In genomic region chr1:126700063-126700977, GRCm38 (mm10) we compare ENCODE assay signal across 16 mouse cellular contexts.
DNase-seq lines count a peak whose midpoint lies in the region; ATAC-seq and TF ChIP-seq lines count a peak whose summit lies in the region.
"Had no signal": no experiment of that assay in that cellular context is flagged by ENCODE, and none has a peak within 500 bp of the region (broad histone marks: within the 10 kb centered on the region; RNA-seq: fewer than 3 reads in every experiment).

No protein-coding gene starts in this region.

- TF ChIP-seq CTCF in midbrain, postnatal 0 days (IDR thresholded peaks at IDR 0.05) = no peak

- 0 out of 2 replicates have a peak, but pooled peaks have one; percentile 44 for ATAC-seq in forebrain, embryonic 11.5 days (replicated peaks; ENCODE audit: low FRiP score)
- peak; percentile 59; the same call in 1 of the 2 replicates for ATAC-seq in forebrain, embryonic 12.5 days (ENCODE audit: low FRiP score)
- peak; percentile 66 for ATAC-seq in hindbrain, embryonic 14.5 days (ENCODE audit: low FRiP score)
- no peak for ATAC-seq in midbrain, postnatal 0 days (ENCODE audit: low FRiP score)

- no peak for DNase-seq in forebrain, embryonic 11.5 days (ENCODE audit: low spot score)
- DNase-seq in forebrain, embryonic 10.5 days (ENCODE audit: extremely low spot score, low spot score) = no peak
- peak; percentile 48 for DNase-seq in hindbrain, embryonic 14.5 days (ENCODE audit: low spot score)
- peak; percentile 43 for DNase-seq in midbrain, postnatal 0 days (ENCODE audit: low spot score)
- no peak for DNase-seq in left cerebral cortex, adult 11 months (ENCODE audit: low spot score)
- no peak for DNase-seq in B cell, adult 2 months
- no peak for DNase-seq in adrenal gland, postnatal 10 days
- DNase-seq: adrenal gland, adult 2 months; cerebellum, postnatal 14 days; gastrocnemius, postnatal 36 days; kidney, adult 9 months; left cerebral cortex, postnatal 4 days; lung, postnatal 14 days; right cerebral cortex, postnatal 4 days had no signal

- no peak overlapping the region for H3K4me3 ChIP-seq in forebrain, embryonic 11.5 days (ENCODE audit: low read depth, low read length)
- no peak overlapping the region for H3K4me3 ChIP-seq in forebrain, embryonic 10.5 days
- H3K4me3 ChIP-seq in forebrain, embryonic 12.5 days (replicated peaks) = no peak overlapping the region
- H3K4me3 ChIP-seq in hindbrain, embryonic 14.5 days (replicated peaks; ENCODE audit: low read length) = no peak overlapping the region
- H3K4me3 ChIP-seq in midbrain, postnatal 0 days (ENCODE audit: low read depth, low read length) = no peak overlapping the region
- H3K4me3 ChIP-seq: liver, embryonic 15.5 days had no signal

- H3K9me3 ChIP-seq in forebrain, embryonic 11.5 days (ENCODE audit: control insufficient read depth, low read length) = no peaks in the 10 kb centered on the region
- no peaks in the 10 kb centered on the region for H3K9me3 ChIP-seq in forebrain, embryonic 10.5 days
- H3K9me3 ChIP-seq in forebrain, embryonic 12.5 days = no peaks in the 10 kb centered on the region
- H3K9me3 ChIP-seq in hindbrain, embryonic 14.5 days (ENCODE audit: control insufficient read depth, low read length) = no peaks in the 10 kb centered on the region
- no peaks in the 10 kb centered on the region for H3K9me3 ChIP-seq in midbrain, postnatal 0 days (ENCODE audit: low read length)
- H3K9me3 ChIP-seq: liver, embryonic 15.5 days had no signal

- no peak overlapping the region for H3K9ac ChIP-seq in forebrain, embryonic 11.5 days (ENCODE audit: low read length)
- no peak overlapping the region for H3K9ac ChIP-seq in forebrain, embryonic 12.5 days
- no peak overlapping the region; the same call in 1 of the 2 replicates for H3K9ac ChIP-seq in hindbrain, embryonic 14.5 days
- H3K9ac ChIP-seq in midbrain, postnatal 0 days (replicated peaks; ENCODE audit: low read length, poor library complexity, severe bottlenecking) = 0 out of 2 replicates have a peak overlapping the region, but pooled peaks have one; percentile 29
- H3K9ac ChIP-seq: liver, embryonic 15.5 days had no signal

- peak overlapping the region; percentile 33; the same call in 1 of the 2 replicates for H3K27ac ChIP-seq in forebrain, embryonic 11.5 days (ENCODE audit: low read depth, low read length)
- H3K27ac ChIP-seq in forebrain, embryonic 10.5 days = no peak overlapping the region
- H3K27ac ChIP-seq in forebrain, embryonic 12.5 days = peak overlapping the region; percentile 71
- H3K27ac ChIP-seq in hindbrain, embryonic 14.5 days = peak overlapping the region; percentile 83
- 0 out of 2 replicates have a peak overlapping the region, but pooled peaks have one; percentile 34 for H3K27ac ChIP-seq in midbrain, postnatal 0 days (ENCODE audit: low read depth, low read length)
- H3K27ac ChIP-seq: liver, embryonic 15.5 days had no signal

- H3K4me2 ChIP-seq in forebrain, embryonic 11.5 days (ENCODE audit: low read depth, low read length, severe bottlenecking) = no peak overlapping the region
- H3K4me2 ChIP-seq in forebrain, embryonic 12.5 days = no peak overlapping the region
- peak overlapping the region; percentile 27 for H3K4me2 ChIP-seq in hindbrain, embryonic 14.5 days (replicated peaks)
- H3K4me2 ChIP-seq in midbrain, postnatal 0 days (ENCODE audit: low read depth, low read length, poor library complexity, severe bottlenecking) = no peak overlapping the region
- H3K4me2 ChIP-seq: liver, embryonic 15.5 days had no signal

- H3K36me3 ChIP-seq in forebrain, embryonic 11.5 days (ENCODE audit: control insufficient read depth, insufficient read depth, low read length) = no peaks in the 10 kb centered on the region
- no peaks in the 10 kb centered on the region for H3K36me3 ChIP-seq in forebrain, embryonic 10.5 days (replicated peaks)
- H3K36me3 ChIP-seq in forebrain, embryonic 12.5 days (replicated peaks) = no peaks in the 10 kb centered on the region
- no peaks in the 10 kb centered on the region for H3K36me3 ChIP-seq in hindbrain, embryonic 14.5 days (replicated peaks; ENCODE audit: control insufficient read depth, insufficient read depth)
- no peaks in the 10 kb centered on the region for H3K36me3 ChIP-seq in midbrain, postnatal 0 days (ENCODE audit: insufficient read depth, low read length)
- H3K36me3 ChIP-seq: liver, embryonic 15.5 days had no signal

- H3K4me1 ChIP-seq in forebrain, embryonic 11.5 days (replicated peaks; ENCODE audit: control insufficient read depth, insufficient read depth, low read length) = no peaks in the 10 kb centered on the region
- H3K4me1 ChIP-seq in forebrain, embryonic 10.5 days = 0 out of 2 replicates have a peak, but pooled peaks cover 7% of the 10 kb centered on the region
- H3K4me1 ChIP-seq in forebrain, embryonic 12.5 days = peaks cover 10% of the 10 kb centered on the region
- H3K4me1 ChIP-seq in hindbrain, embryonic 14.5 days (replicated peaks; ENCODE audit: control insufficient read depth, insufficient read depth, low read length) = peaks cover 11% of the 10 kb centered on the region
- no peaks in the 10 kb centered on the region for H3K4me1 ChIP-seq in midbrain, postnatal 0 days (ENCODE audit: insufficient read depth, low read length)
- H3K4me1 ChIP-seq: liver, embryonic 15.5 days had no signal

- WGBS in forebrain, embryonic 11.5 days = 57% methylated on average over 8 of the region's 8 CpGs
- WGBS in forebrain, embryonic 10.5 days = 70% methylated on average over 8 of the region's 8 CpGs
- 36% methylated on average over 8 of the region's 8 CpGs for WGBS in forebrain, embryonic 12.5 days
- WGBS in hindbrain, embryonic 14.5 days = 19% methylated on average over 8 of the region's 8 CpGs
- WGBS in midbrain, postnatal 0 days = 30% methylated on average over 8 of the region's 8 CpGs

- no peaks in the 10 kb centered on the region for H3K27me3 ChIP-seq in forebrain, embryonic 11.5 days (ENCODE audit: control insufficient read depth, insufficient read depth, low read length)
- no peaks in the 10 kb centered on the region for H3K27me3 ChIP-seq in forebrain, embryonic 10.5 days (ENCODE audit: poor library complexity, severe bottlenecking)
- H3K27me3 ChIP-seq in forebrain, embryonic 12.5 days = no peaks in the 10 kb centered on the region
- H3K27me3 ChIP-seq in hindbrain, embryonic 14.5 days (ENCODE audit: control insufficient read depth, insufficient read depth, low read length) = no peaks in the 10 kb centered on the region
- H3K27me3 ChIP-seq in midbrain, postnatal 0 days (ENCODE audit: insufficient read depth, low read length) = no peaks in the 10 kb centered on the region
- H3K27me3 ChIP-seq: liver, embryonic 15.5 days had no signal

Comparison
In these comparisons a context has a peak if more than half of its experiments do, and no peak if none do; other contexts are left out.
1. DNase-seq: peak in hindbrain, embryonic 14.5 days (single experiment) and midbrain, postnatal 0 days (single experiment); none in forebrain, embryonic 11.5 days (single experiment), forebrain, embryonic 10.5 days (single experiment), left cerebral cortex, adult 11 months (single experiment), B cell, adult 2 months (0 of 2) and adrenal gland, postnatal 10 days (single experiment).